Mouse (Mus musculus): ENCODE data around the gene Zmiz1.

The Zmiz1 gene

Small RNA genes lying within 50 kb of the gene (microRNA-seq; reads per million reads assigned to microRNA genes)
- 1.5 to 1.6 reads per million in 2 experiments for gene Mir3075

Data from adrenal gland (tissue).